Mouse (Mus musculus): ENCODE measurements around the gene Pnmal2. TPM values are rescaled to one million over a fixed set of nuclear protein-coding genes. Genes with fewer than 3 reads are reported as not detected.

The Pnmal2 gene
- polyA plus RNA-seq, 1 experiment from 2014 or later: 4.7 TPM

DNA sequence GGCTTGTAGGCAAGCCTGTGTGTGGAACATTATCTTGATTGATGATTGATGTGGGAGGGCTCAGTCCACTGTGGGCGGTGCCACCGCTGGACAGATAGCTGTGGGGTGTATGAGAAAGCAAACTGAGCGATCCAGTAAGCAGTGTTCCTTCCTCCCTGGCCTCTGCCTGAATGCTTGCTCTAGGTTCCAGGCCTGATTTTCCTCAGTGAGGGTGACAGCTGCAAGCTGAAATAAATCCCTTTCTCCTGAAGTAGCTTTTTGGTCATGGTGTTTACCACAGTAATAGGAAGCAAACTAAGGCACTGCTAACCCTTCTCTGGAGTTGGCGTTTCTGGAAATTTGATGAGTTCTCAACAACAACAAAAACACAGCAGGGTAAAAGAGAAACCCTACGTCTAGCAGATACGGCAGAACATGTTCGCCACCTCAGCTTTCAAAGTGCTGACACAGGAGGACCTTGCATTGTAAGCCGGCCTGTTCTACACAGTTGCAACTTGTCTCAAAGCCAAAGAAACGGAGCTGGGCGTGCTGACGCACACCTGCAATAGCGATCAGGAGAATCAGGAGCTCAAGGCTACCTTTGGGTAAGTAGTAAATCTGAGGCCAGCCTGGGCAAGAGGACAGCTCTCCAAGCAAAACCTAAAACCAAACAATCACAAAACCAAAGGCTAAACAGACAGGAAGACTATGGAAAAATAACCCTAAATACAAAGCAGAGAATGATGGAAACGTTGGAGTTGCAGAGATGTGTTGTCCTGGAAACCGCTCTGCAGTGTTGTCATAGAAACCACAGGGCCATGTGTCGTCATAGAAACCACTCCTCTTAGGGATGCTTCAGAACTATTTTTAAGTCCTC is 12.2 kb downstream of the Pnmal2 start:
- Histone ChIP-seq H3K36me3 (ENCODE audit: control insufficient read depth, insufficient read depth, low read length) (no peaks in the 10 kb centered on the region), H3K27ac (replicated peaks) (no peak overlapping the region), H3K4me3 (ENCODE audit: low read depth, low read length) (no peak overlapping the region), H3K9ac (ENCODE audit: low read length) (no peak overlapping the region), H3K27me3 (ENCODE audit: control insufficient read depth, insufficient read depth, low read length) (no peaks in the 10 kb centered on the region), H3K4me2 (replicated peaks; ENCODE audit: low read depth) (no peak overlapping the region), H3K9me3 (ENCODE audit: control insufficient read depth, low read length) (no peaks in the 10 kb centered on the region), H3K4me1 (replicated peaks; ENCODE audit: control insufficient read depth, insufficient read depth) (no peaks in the 10 kb centered on the region)
- WGBS: 52% methylated on average over 15 of the region's 15 CpGs
- DNase-seq (ENCODE audit: low spot score) (no peak), ATAC-seq (ENCODE audit: low FRiP score, low TSS enrichment) (no peak)
- TF ChIP-seq EP300 (optimal IDR thresholded peaks at IDR 0.05) (no peak), CTCF (IDR thresholded peaks at IDR 0.05; ENCODE audit: low read depth) (no peak)

DNA sequence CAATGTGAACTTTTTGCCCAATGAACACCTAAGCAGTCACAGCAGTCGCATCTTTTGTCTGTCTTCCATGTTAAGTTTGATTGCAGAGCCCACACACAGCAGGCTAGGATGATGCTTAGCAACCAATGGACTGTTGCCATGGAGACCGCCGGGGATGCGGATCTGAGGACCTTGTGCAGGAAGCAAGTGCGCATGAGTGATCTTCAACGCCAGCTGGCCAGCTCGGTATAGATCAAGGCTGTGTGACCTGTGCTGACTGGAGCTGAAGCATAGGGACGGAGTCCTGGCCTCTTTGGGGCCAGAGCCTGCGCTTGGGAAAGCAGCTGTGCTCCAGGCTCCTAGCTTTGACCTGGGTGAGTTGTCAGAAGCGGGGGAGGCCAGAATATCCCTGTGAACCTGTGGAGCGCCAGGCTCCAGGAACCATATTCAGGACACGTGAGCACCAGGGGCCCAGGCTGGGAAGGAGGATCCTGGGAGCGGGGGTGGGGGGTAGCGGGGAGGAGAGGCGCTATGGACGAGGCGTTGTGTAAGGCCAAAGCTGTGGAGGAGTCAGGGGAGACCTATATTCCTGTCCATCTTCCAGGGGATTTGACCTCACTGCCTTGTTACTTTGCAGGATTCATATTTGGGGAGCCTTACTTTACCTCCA is 15.2 kb downstream of the Pnmal2 start, which contains the start of gene Pnmal1:
Gene Pnmal1, plus strand, starts transcription at position 141 of the 649 bp plus-strand sequence.
- H3K27me3 ChIP-seq (ENCODE audit: control insufficient read depth, insufficient read depth, low read length): no peaks in the 10 kb centered on the region
- H3K9me3 ChIP-seq (ENCODE audit: control insufficient read depth, low read length): no peaks in the 10 kb centered on the region
- TF ChIP-seq EP300 (optimal IDR thresholded peaks at IDR 0.05): no peak
- no peak for TF ChIP-seq CTCF (IDR thresholded peaks at IDR 0.05; ENCODE audit: low read depth)
- H3K4me3 ChIP-seq (ENCODE audit: low read depth, low read length): no peak within 1 kb of the TSS
- ATAC-seq (ENCODE audit: low FRiP score, low TSS enrichment) (peak; percentile 60; the same call in 1 of the 2 replicates), DNase-seq (ENCODE audit: low spot score) (peak; percentile 45)
- H3K36me3 ChIP-seq (ENCODE audit: control insufficient read depth, insufficient read depth, low read length): no peaks in the 10 kb centered on the region
- H3K9ac ChIP-seq (ENCODE audit: low read length): no peak within 1 kb of the TSS
- WGBS: 27% methylated on average over 17 of the region's 17 CpGs
- H3K27ac ChIP-seq (replicated peaks): no peak within 1 kb of the TSS
- H3K4me2 ChIP-seq (replicated peaks; ENCODE audit: low read depth): no peak within 1 kb of the TSS
- H3K4me1 ChIP-seq (replicated peaks; ENCODE audit: control insufficient read depth, insufficient read depth): no peaks in the 10 kb centered on the region

DNA sequence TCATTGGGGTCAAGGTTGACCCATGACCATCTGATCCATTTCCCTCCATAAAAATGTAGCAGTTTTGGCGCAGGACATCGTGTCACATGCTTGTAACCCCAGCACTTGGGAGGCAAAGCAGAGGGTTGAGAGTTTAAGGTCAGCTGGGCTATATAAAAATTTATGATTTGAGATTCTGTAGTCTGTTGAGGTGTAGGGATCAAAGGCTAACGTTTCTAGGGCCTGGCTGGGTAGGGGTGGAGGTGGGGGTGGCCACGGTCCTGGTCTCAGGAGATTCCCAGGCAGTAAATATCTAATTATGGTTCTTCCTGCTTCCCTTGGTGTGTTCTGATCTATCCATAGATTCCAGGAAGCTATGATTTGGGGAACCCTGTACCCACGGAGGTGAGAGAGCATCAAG is 17.2 kb downstream of the Pnmal2 start:
- no peak overlapping the region for H3K4me2 ChIP-seq (replicated peaks; ENCODE audit: low read depth)
- H3K27ac ChIP-seq (replicated peaks): no peak overlapping the region
- no peaks in the 10 kb centered on the region for H3K9me3 ChIP-seq (ENCODE audit: control insufficient read depth, low read length)
- no peaks in the 10 kb centered on the region for H3K4me1 ChIP-seq (replicated peaks; ENCODE audit: control insufficient read depth, insufficient read depth)
- H3K9ac ChIP-seq (ENCODE audit: low read length): no peak overlapping the region
- DNase-seq (ENCODE audit: low spot score) (no peak), ATAC-seq (ENCODE audit: low FRiP score, low TSS enrichment) (no peak)
- 71% methylated on average over 5 of the region's 5 CpGs for WGBS
- no peaks in the 10 kb centered on the region for H3K36me3 ChIP-seq (ENCODE audit: control insufficient read depth, insufficient read depth, low read length)
- TF ChIP-seq EP300 (optimal IDR thresholded peaks at IDR 0.05) (no peak), CTCF (IDR thresholded peaks at IDR 0.05; ENCODE audit: low read depth) (no peak)
- no peak overlapping the region for H3K4me3 ChIP-seq (ENCODE audit: low read depth, low read length)
- H3K27me3 ChIP-seq (ENCODE audit: control insufficient read depth, insufficient read depth, low read length): no peaks in the 10 kb centered on the region

DNA sequence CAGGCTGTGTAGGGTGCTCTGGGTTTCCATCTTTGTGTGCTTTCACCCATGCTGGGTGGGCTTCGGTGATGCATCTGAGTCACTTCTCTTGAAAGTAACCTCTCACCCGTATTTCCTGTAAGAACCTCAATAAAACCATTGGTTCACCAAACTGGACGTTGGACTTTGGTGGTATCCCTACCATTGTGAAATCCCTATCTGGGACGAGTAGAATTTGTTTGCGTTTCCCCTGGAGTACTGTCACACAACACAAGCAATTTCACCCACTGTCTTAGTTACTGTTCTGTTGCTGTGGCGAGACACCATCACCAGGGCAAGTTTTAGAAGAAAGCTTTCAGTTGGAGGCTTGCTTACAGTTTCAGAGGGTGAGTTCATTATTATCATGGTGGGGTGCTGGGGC is 23.9 kb downstream of the Pnmal2 start:
- no peak for TF ChIP-seq EP300 (optimal IDR thresholded peaks at IDR 0.05)
- no peak for TF ChIP-seq CTCF (IDR thresholded peaks at IDR 0.05; ENCODE audit: low read depth)
- no peak for ATAC-seq (ENCODE audit: low FRiP score, low TSS enrichment)
- no peaks in the 10 kb centered on the region for H3K27me3 ChIP-seq (ENCODE audit: control insufficient read depth, insufficient read depth, low read length)
- no peak overlapping the region for H3K9ac ChIP-seq (ENCODE audit: low read length)
- no peaks in the 10 kb centered on the region for H3K9me3 ChIP-seq (ENCODE audit: control insufficient read depth, low read length)
- H3K4me2 ChIP-seq (replicated peaks; ENCODE audit: low read depth): no peak overlapping the region
- no peaks in the 10 kb centered on the region for H3K4me1 ChIP-seq (replicated peaks; ENCODE audit: control insufficient read depth, insufficient read depth)
- no peak overlapping the region for H3K27ac ChIP-seq (replicated peaks)
- 82% methylated on average over 6 of the region's 6 CpGs for WGBS
- H3K36me3 ChIP-seq (ENCODE audit: control insufficient read depth, insufficient read depth, low read length): no peaks in the 10 kb centered on the region
- DNase-seq (ENCODE audit: low spot score): no peak
- no peak overlapping the region for H3K4me3 ChIP-seq (ENCODE audit: low read depth, low read length)

DNA sequence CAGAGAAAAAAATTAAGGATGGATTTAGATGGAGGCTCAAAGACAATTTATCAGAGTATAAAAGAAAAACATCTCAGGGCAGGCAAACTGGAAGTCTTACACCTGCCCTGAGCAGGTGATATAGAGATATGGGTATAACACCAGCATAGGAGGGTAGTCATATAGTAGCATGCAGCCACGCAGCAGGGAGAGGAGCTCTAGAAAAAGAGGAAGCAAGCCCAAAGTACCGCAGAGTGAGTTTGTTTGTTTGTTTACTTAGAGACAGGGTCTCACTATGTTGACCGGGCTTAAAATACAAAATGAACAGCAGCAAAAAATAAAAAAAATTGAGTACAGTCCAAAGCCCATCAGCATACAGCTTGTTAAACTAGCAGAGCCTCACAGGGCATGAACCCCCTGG is 26.7 kb downstream of the Pnmal2 start:
- Histone ChIP-seq H3K4me1 (replicated peaks; ENCODE audit: control insufficient read depth, insufficient read depth) (no peaks in the 10 kb centered on the region), H3K4me2 (replicated peaks; ENCODE audit: low read depth) (no peak overlapping the region), H3K4me3 (ENCODE audit: low read depth, low read length) (no peak overlapping the region), H3K27ac (replicated peaks) (no peak overlapping the region), H3K9me3 (ENCODE audit: control insufficient read depth, low read length) (no peaks in the 10 kb centered on the region), H3K27me3 (ENCODE audit: control insufficient read depth, insufficient read depth, low read length) (no peaks in the 10 kb centered on the region), H3K36me3 (ENCODE audit: control insufficient read depth, insufficient read depth, low read length) (no peaks in the 10 kb centered on the region), H3K9ac (ENCODE audit: low read length) (no peak overlapping the region)
- ATAC-seq (ENCODE audit: low FRiP score, low TSS enrichment) (no peak), DNase-seq (ENCODE audit: low spot score) (no peak)
- 72% methylated on average over 3 of the region's 3 CpGs for WGBS
- TF ChIP-seq EP300 (optimal IDR thresholded peaks at IDR 0.05) (no peak), CTCF (IDR thresholded peaks at IDR 0.05; ENCODE audit: low read depth) (no peak)

DNA sequence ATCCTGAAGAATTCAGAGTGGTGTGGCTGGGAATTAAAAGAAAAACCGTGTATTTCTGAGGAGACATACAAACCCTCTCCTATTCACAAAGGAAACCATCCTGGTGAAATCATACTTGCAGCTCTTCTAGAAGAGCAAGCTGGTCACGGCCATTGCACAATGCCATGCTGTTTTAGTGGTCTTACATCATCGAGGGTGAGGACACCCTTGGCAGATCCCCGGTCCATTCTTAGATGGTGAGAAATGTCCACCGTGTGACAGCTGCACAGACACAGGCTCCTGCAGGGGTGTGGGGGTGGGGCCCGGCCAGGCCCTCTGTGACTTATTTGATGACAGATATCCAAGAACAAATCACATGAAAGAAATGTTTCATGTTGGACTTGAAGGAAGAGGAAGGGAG is 29.5 kb downstream of the Pnmal2 start:
- 58% methylated on average over 6 of the region's 6 CpGs for WGBS
- no peak for TF ChIP-seq EP300 (optimal IDR thresholded peaks at IDR 0.05)
- TF ChIP-seq CTCF (IDR thresholded peaks at IDR 0.05; ENCODE audit: low read depth): no peak
- Histone ChIP-seq H3K9ac (ENCODE audit: low read length) (no peak overlapping the region), H3K9me3 (ENCODE audit: control insufficient read depth, low read length) (no peaks in the 10 kb centered on the region), H3K4me1 (replicated peaks; ENCODE audit: control insufficient read depth, insufficient read depth) (no peaks in the 10 kb centered on the region), H3K4me3 (ENCODE audit: low read depth, low read length) (no peak overlapping the region), H3K36me3 (ENCODE audit: control insufficient read depth, insufficient read depth, low read length) (no peaks in the 10 kb centered on the region), H3K27ac (replicated peaks) (no peak overlapping the region), H3K27me3 (ENCODE audit: control insufficient read depth, insufficient read depth, low read length) (no peaks in the 10 kb centered on the region), H3K4me2 (replicated peaks; ENCODE audit: low read depth) (no peak overlapping the region)
- DNase-seq (ENCODE audit: low spot score) (no peak), ATAC-seq (ENCODE audit: low FRiP score, low TSS enrichment) (peak; percentile 18; the same call in 1 of the 2 replicates)

All from stomach, postnatal 0 days (tissue).